Mouse (Mus musculus) intestine, embryonic 14.5 days (tissue): ENCODE measurements around the gene Ifi35. TPM values are rescaled to one million over a fixed set of nuclear protein-coding genes. Genes with fewer than 3 reads are reported as not detected.

Source experiments
- ATAC-seq: fragments of 200-750 bp; cut with Nextera tagmentation; replicated peaks from 2 replicates; pipeline ENCODE4 v1.8.0; 2017; ENCODE audit warnings: low read depth, moderate number of reproducible peaks, moderate TSS enrichment, moderate library complexity; ENCODE audit not compliant: low FRiP score, low TSS enrichment
- DNase-seq: peaks from one replicate; pipeline ENCODE4 v3.0.0-alpha.2; 2018; ENCODE audit warnings: low spot score
- H3K27ac ChIP-seq: fragments of 300-500 bp; sonication (generic); 2 replicates; pipeline ENCODE4 v1.5.1; 2014; ENCODE audit warnings: low read depth, mild to moderate bottlenecking, control low read depth
- H3K27me3 ChIP-seq: fragments of 300-500 bp; sonication (generic); replicated peaks from 2 replicates; pipeline ENCODE4 v1.6.1; 2014; ENCODE audit warnings: low read length, control low read depth; ENCODE audit not compliant: control insufficient read depth, insufficient read depth
- H3K36me3 ChIP-seq: fragments of 300-500 bp; sonication (generic); 2 replicates; pipeline ENCODE4 v1.6.1; 2014; ENCODE audit warnings: low read length, control low read depth; ENCODE audit not compliant: control insufficient read depth, insufficient read depth
- H3K4me1 ChIP-seq: fragments of 300-500 bp; sonication (generic); replicated peaks from 2 replicates; pipeline ENCODE4 v1.6.1; 2014; ENCODE audit warnings: low read length, control low read depth, mixed read lengths; ENCODE audit not compliant: control insufficient read depth, insufficient read depth
- H3K4me2 ChIP-seq: fragments of 300-500 bp; sonication (generic); 2 replicates; pipeline ENCODE4 v1.6.1; 2014; ENCODE audit warnings: low read length
- H3K4me3 ChIP-seq: fragments of 300-500 bp; sonication (generic); 2 replicates; pipeline ENCODE4 v1.5.1; 2014; ENCODE audit warnings: low read depth, low read length, control low read depth, mixed read lengths
- H3K9ac ChIP-seq: fragments of 300-500 bp; sonication (generic); 2 replicates; pipeline ENCODE4 v1.6.1; 2014; ENCODE audit warnings: mild to moderate bottlenecking, low read length
- H3K9me3 ChIP-seq: fragments of 300-500 bp; sonication (generic); 2 replicates; pipeline ENCODE4 v1.6.1; 2016; ENCODE audit warnings: low read length, control low read depth; ENCODE audit not compliant: control insufficient read depth
- WGBS: fragments of 180-500 bp; shearing (Covaris S2); extraction: QIAGEN DNeasy Blood & Tissue Kit; methylation state at CpG from one replicate; pipeline ENCODE4 v1.1.7; 2014; 5-methylcytosine and 5-hydroxymethylcytosine counted together
- polyA plus RNA-seq: library from polyadenylated mRNA; unstranded; fragments of >200 nt; fragmentation: Nextera tagmentation; extraction: Ambion mirVana; gene quantifications from 2 replicates; pipeline ENCODE4 v1.2.1, GENCODE M21; 2014

Gene Ifi35
- polyA plus RNA-seq, 1 experiment from 2014 or later, result 18.3 TPM

- H3K27ac ChIP-seq, result no peak overlapping the region
- DNase-seq, result no peak
- no peak for ATAC-seq
Observed at GRCm38 (mm10) chr11:101452093-101452774, 4.0 kb downstream of the Ifi35 start.

GRCm38 (mm10) chr11:101454702-101455101 lies 6.5 kb downstream of the Ifi35 start:
- ATAC-seq (no peak), DNase-seq (no peak)
- Histone ChIP-seq H3K27ac (no peak overlapping the region), H3K9me3 (no peaks in the 10 kb centered on the region), H3K4me1 (peaks cover 4% of the 10 kb centered on the region; the same call in 1 of the 2 replicates), H3K27me3 (no peaks in the 10 kb centered on the region), H3K4me2 (no peak overlapping the region), H3K9ac (no peak overlapping the region), H3K36me3 (peaks cover 17% of the 10 kb centered on the region; the same call in 1 of the 2 replicates), H3K4me3 (no peak overlapping the region)
- WGBS, result 71% methylated on average over 6 of the region's 6 CpGs

More at GRCm38 (mm10) chr11:101452093-101452774, 4.0 kb downstream of the Ifi35 start:
- no peaks in the 10 kb centered on the region for H3K9me3 ChIP-seq
- H3K4me3 ChIP-seq, result no peak overlapping the region
- 0 out of 2 replicates have a peak, but pooled peaks cover 2% of the 10 kb centered on the region for H3K4me1 ChIP-seq
- H3K4me2 ChIP-seq, result no peak overlapping the region
- no peaks in the 10 kb centered on the region for H3K27me3 ChIP-seq
- H3K36me3 ChIP-seq, result 0 out of 2 replicates have a peak, but pooled peaks cover under 1% of the 10 kb centered on the region
- H3K9ac ChIP-seq, result no peak overlapping the region
- WGBS, result 71% methylated on average over 10 of the region's 10 CpGs

GRCm38 (mm10) chr11:101455627-101456026 lies 7.4 kb downstream of the Ifi35 start:
- Histone ChIP-seq H3K9ac (no peak overlapping the region), H3K36me3 (peaks cover 23% of the 10 kb centered on the region; the same call in 1 of the 2 replicates), H3K27ac (no peak overlapping the region), H3K4me3 (no peak overlapping the region), H3K4me1 (peaks cover 4% of the 10 kb centered on the region; the same call in 1 of the 2 replicates), H3K4me2 (no peak overlapping the region), H3K27me3 (no peaks in the 10 kb centered on the region), H3K9me3 (no peaks in the 10 kb centered on the region)
- 75% methylated on average over 7 of the region's 7 CpGs for WGBS
- no peak for DNase-seq
- ATAC-seq, result no peak

- WGBS, result 89% methylated on average over 9 of the region's 9 CpGs
- DNase-seq (no peak), ATAC-seq (no peak)
- no peaks in the 10 kb centered on the region for H3K27me3 ChIP-seq
- H3K4me3 ChIP-seq, result no peak overlapping the region
- H3K9me3 ChIP-seq, result no peaks in the 10 kb centered on the region
- H3K4me2 ChIP-seq, result no peak overlapping the region
- H3K36me3 ChIP-seq, result peaks cover 41% of the 10 kb centered on the region
- no peak overlapping the region for H3K27ac ChIP-seq
- H3K4me1 ChIP-seq, result peaks cover 9% of the 10 kb centered on the region
- no peak overlapping the region for H3K9ac ChIP-seq
Observed at GRCm38 (mm10) chr11:101457631-101458030, 9.4 kb downstream of the Ifi35 start.

- Histone ChIP-seq H3K9ac (no peak overlapping the region), H3K36me3 (peaks cover 41% of the 10 kb centered on the region), H3K4me3 (no peak overlapping the region), H3K27ac (no peak overlapping the region), H3K4me1 (peaks cover 15% of the 10 kb centered on the region), H3K4me2 (no peak overlapping the region), H3K9me3 (no peaks in the 10 kb centered on the region), H3K27me3 (no peaks in the 10 kb centered on the region)
- no peak for ATAC-seq
- no peak for DNase-seq
- 82% methylated on average over 12 of the region's 12 CpGs for WGBS
Observed at GRCm38 (mm10) chr11:101458217-101458616, 10.0 kb downstream of the Ifi35 start.

GRCm38 (mm10) chr11:101459716-101460115 lies 11.5 kb downstream of the Ifi35 start:
- Histone ChIP-seq H3K4me1 (peaks cover 22% of the 10 kb centered on the region), H3K27me3 (no peaks in the 10 kb centered on the region), H3K36me3 (peaks cover 41% of the 10 kb centered on the region), H3K9ac (no peak overlapping the region), H3K27ac (no peak overlapping the region), H3K4me2 (no peak overlapping the region), H3K9me3 (no peaks in the 10 kb centered on the region), H3K4me3 (no peak overlapping the region)
- DNase-seq (no peak), ATAC-seq (no peak)
- 32% methylated on average over 6 of the region's 6 CpGs for WGBS

- DNase-seq, result no peak
- H3K36me3 ChIP-seq, result peaks cover 41% of the 10 kb centered on the region
- no peak overlapping the region for H3K9ac ChIP-seq
- H3K4me1 ChIP-seq, result peaks cover 22% of the 10 kb centered on the region
- H3K4me2 ChIP-seq, result no peak overlapping the region
- H3K9me3 ChIP-seq, result no peaks in the 10 kb centered on the region
- 83% methylated on average over 15 of the region's 15 CpGs for WGBS
- H3K4me3 ChIP-seq, result no peak overlapping the region
- no peak overlapping the region for H3K27ac ChIP-seq
- no peaks in the 10 kb centered on the region for H3K27me3 ChIP-seq
- ATAC-seq, result no peak
Observed at GRCm38 (mm10) chr11:101460321-101460720, 12.1 kb downstream of the Ifi35 start.

- H3K9me3 ChIP-seq, result no peaks in the 10 kb centered on the region
- DNase-seq (no peak), ATAC-seq (no peak)
- no peak overlapping the region for H3K4me2 ChIP-seq
- peaks cover 41% of the 10 kb centered on the region for H3K36me3 ChIP-seq
- H3K9ac ChIP-seq, result no peak overlapping the region
- H3K4me3 ChIP-seq, result no peak overlapping the region
- H3K4me1 ChIP-seq, result peaks cover 25% of the 10 kb centered on the region
- H3K27ac ChIP-seq, result no peak overlapping the region
- 87% methylated on average over 14 of the region's 14 CpGs for WGBS
- no peaks in the 10 kb centered on the region for H3K27me3 ChIP-seq
Observed at GRCm38 (mm10) chr11:101462141-101462540, 13.9 kb downstream of the Ifi35 start.
